Mouse (Mus musculus) heart, postnatal 36 days (tissue): Measurements from ENCODE around the gene Zfp91. TPM values are rescaled to one million over a fixed set of nuclear protein-coding genes. Genes with fewer than 3 reads are reported as not detected.

Experiments
- total RNA-seq, 2 experiments: library from RNA; stranded (reverse); gene quantifications; 2 replicates each; pipeline ENCODE4 v1.2.3; 2021

The Zfp91 gene
- total RNA-seq, 2 experiments from 2014 or later = 78.7 to 80.7 TPM

Other genes with a start within 250 kb of the Zfp91 start
- not detected for gene Gm4952, start 196.2 kb downstream of the Zfp91 start, total RNA-seq
- gene Glyat, start 162.8 kb downstream of the Zfp91 start, total RNA-seq = not detected
- not detected for gene Olfr1442, start 125.7 kb downstream of the Zfp91 start, total RNA-seq
- not detected for gene Olfr1443, start 118.0 kb downstream of the Zfp91 start, total RNA-seq
- gene Keg1, start 100.3 kb downstream of the Zfp91 start, total RNA-seq = not detected
- gene Cntf, start 30.5 kb downstream of the Zfp91 start, total RNA-seq = 1 to 10 TPM; 1.6 TPM
- 1 to 10 TPM; 1.4 to 1.5 TPM for gene Lpxn, start 67 bp upstream of the Zfp91 start, total RNA-seq
- gene Gm5244, start 50.6 kb upstream of the Zfp91 start, total RNA-seq = not detected
- gene Olfr1444, start 61.2 kb upstream of the Zfp91 start, total RNA-seq = not detected
- not detected for gene Olfr1445, start 87.7 kb upstream of the Zfp91 start, total RNA-seq
- gene Olfr1446, start 97.4 kb upstream of the Zfp91 start, total RNA-seq = not detected
- not detected for gene Olfr1447, start 107.6 kb upstream of the Zfp91 start, total RNA-seq
- gene Olfr1448, start 128.3 kb upstream of the Zfp91 start, total RNA-seq = not detected
- gene Olfr1449, start 134.7 kb upstream of the Zfp91 start, total RNA-seq = not detected
- gene Olfr1450, start 154.1 kb upstream of the Zfp91 start, total RNA-seq = not detected
- gene Olfr1451, start 198.9 kb upstream of the Zfp91 start, total RNA-seq = not detected
- gene Olfr1453, start 232.2 kb upstream of the Zfp91 start, total RNA-seq = not detected